Mouse (Mus musculus) heart, adult 9 months (tissue): Measurements from ENCODE around the gene Nod1.
A peak's percentile ranks its signal among the peaks of the same experiment; 100 is the strongest.

Experiments used
- DNase-seq, 2 experiments: peaks; one replicate each; pipeline ENCODE4 v3.0.0; 2022; ENCODE audit warnings: low spot score in 2 of 2

Gene Nod1

GRCm38 (mm10) chr6:54972111-54972928, at the start of gene Nod1:
Nod1 (minus strand) TSS chr6:54972612.
- peak; percentile 90 to 92 for DNase-seq

GRCm38 (mm10) chr6:55021806-55022205, 49.4 kb upstream of the Nod1 start:
- DNase-seq, result no peak

GRCm38 (mm10) chr6:55018417-55018816, 46.0 kb upstream of the Nod1 start:
- no peak for DNase-seq

- peak; percentile 62 to 71 for DNase-seq
Observed at GRCm38 (mm10) chr6:55016710-55017583, 44.5 kb upstream of the Nod1 start.

GRCm38 (mm10) chr6:55016236-55016635, 43.8 kb upstream of the Nod1 start:
- peak in 1 of 2 experiments; percentile 32 for DNase-seq

- no peak for DNase-seq
Observed at GRCm38 (mm10) chr6:55014184-55014583, 41.8 kb upstream of the Nod1 start.

- DNase-seq, result no peak
Observed at GRCm38 (mm10) chr6:55012516-55012915, 40.1 kb upstream of the Nod1 start.

- DNase-seq, result no peak
Observed at GRCm38 (mm10) chr6:55010330-55011091, 38.1 kb upstream of the Nod1 start.

GRCm38 (mm10) chr6:55009391-55010230, 37.2 kb upstream of the Nod1 start:
- no peak for DNase-seq

- DNase-seq, result no peak
Observed at GRCm38 (mm10) chr6:55008401-55008800, 36.0 kb upstream of the Nod1 start.

GRCm38 (mm10) chr6:55003559-55003958, 31.1 kb upstream of the Nod1 start:
- peak; percentile 44 to 70 for DNase-seq

GRCm38 (mm10) chr6:55002438-55002837, 30.0 kb upstream of the Nod1 start:
- DNase-seq, result no peak

GRCm38 (mm10) chr6:55001320-55001719, 28.9 kb upstream of the Nod1 start:
- no peak for DNase-seq

GRCm38 (mm10) chr6:54997726-54998125, 25.3 kb upstream of the Nod1 start:
- DNase-seq, result no peak

GRCm38 (mm10) chr6:54996361-54996760, 23.9 kb upstream of the Nod1 start:
- no peak for DNase-seq

- peak; percentile 97 to 98 for DNase-seq
Observed at GRCm38 (mm10) chr6:54992734-54993260, 20.4 kb upstream of the Nod1 start, which contains the start of gene Ggct. Ggct (minus strand) TSS chr6:54992950.

- DNase-seq, result no peak
Observed at GRCm38 (mm10) chr6:54992141-54992540, 19.7 kb upstream of the Nod1 start.

- no peak for DNase-seq
Observed at GRCm38 (mm10) chr6:54991189-54991588, 18.8 kb upstream of the Nod1 start.

GRCm38 (mm10) chr6:54988141-54988540, 15.7 kb upstream of the Nod1 start:
- DNase-seq, result no peak

- DNase-seq, result no peak
Observed at GRCm38 (mm10) chr6:54984096-54984495, 11.7 kb upstream of the Nod1 start.
